Mouse (Mus musculus) lung, embryonic 16.5 days (tissue): ENCODE data around the gene Tspan18. TPM values are rescaled to one million over a fixed set of nuclear protein-coding genes. Genes with fewer than 3 reads are reported as not detected.
A peak's percentile ranks its signal among the peaks of the same experiment; 100 is the strongest.

Source experiments
- ATAC-seq: fragments of 200-750 bp; cut with Nextera tagmentation; 2 replicates; pipeline ENCODE4 v1.8.0; 2017; ENCODE audit warnings: low read depth, mild to moderate bottlenecking, moderate library complexity
- H3K27ac ChIP-seq: fragments of 300-500 bp; sonication (generic); 2 replicates; pipeline ENCODE4 v1.5.1; 2014; ENCODE audit warnings: mild to moderate bottlenecking, control low read depth, low read length
- H3K27me3 ChIP-seq: fragments of 300-500 bp; sonication (generic); 2 replicates; pipeline ENCODE4 v1.6.1; 2014; ENCODE audit warnings: low read depth, low read length, mixed read lengths; ENCODE audit not compliant: control insufficient read depth, insufficient read depth
- H3K36me3 ChIP-seq: fragments of 300-500 bp; sonication (generic); 2 replicates; pipeline ENCODE4 v1.6.1; 2014; ENCODE audit warnings: low read length; ENCODE audit not compliant: control insufficient read depth, insufficient read depth
- H3K4me1 ChIP-seq: fragments of 300-500 bp; sonication (generic); replicated peaks from 2 replicates; pipeline ENCODE4 v1.6.1; 2014; ENCODE audit warnings: low read length, mixed read lengths; ENCODE audit not compliant: control insufficient read depth, insufficient read depth
- H3K4me2 ChIP-seq: fragments of 300-500 bp; sonication (generic); 2 replicates; pipeline ENCODE4 v1.6.1; 2014; ENCODE audit warnings: low read depth, low read length, control low read depth
- H3K4me3 ChIP-seq: fragments of 300-500 bp; sonication (generic); 2 replicates; pipeline ENCODE4 v1.5.1; 2014; ENCODE audit warnings: mild to moderate bottlenecking, low read length, control low read depth
- H3K9ac ChIP-seq: fragments of 300-500 bp; sonication (generic); 2 replicates; pipeline ENCODE4 v1.6.1; 2014; ENCODE audit warnings: low read length, control low read depth
- H3K9me3 ChIP-seq: fragments of 300-500 bp; sonication (generic); 2 replicates; pipeline ENCODE4 v1.6.1; 2016; ENCODE audit warnings: low read length; ENCODE audit not compliant: control insufficient read depth
- WGBS: fragments of 180-500 bp; shearing (Covaris S2); extraction: QIAGEN DNeasy Blood & Tissue Kit; methylation state at CpG from one replicate; pipeline ENCODE4 v1.1.7; 2014; 5-methylcytosine and 5-hydroxymethylcytosine counted together
- polyA plus RNA-seq: library from polyadenylated mRNA; unstranded; fragments of >200 nt; fragmentation: Nextera tagmentation; extraction: Ambion mirVana; gene quantifications from 2 replicates; pipeline ENCODE4 v1.2.1, GENCODE M21; 2015

The Tspan18 gene
- polyA plus RNA-seq, 1 experiment from 2014 or later, result 29.7 TPM

- ATAC-seq, result no peak
- Histone ChIP-seq H3K27ac (no peak overlapping the region), H3K4me1 (no peaks in the 10 kb centered on the region; the same call in 1 of the 2 replicates), H3K27me3 (no peaks in the 10 kb centered on the region), H3K36me3 (no peaks in the 10 kb centered on the region), H3K9ac (no peak overlapping the region), H3K9me3 (no peaks in the 10 kb centered on the region), H3K4me3 (no peak overlapping the region), H3K4me2 (no peak overlapping the region)
- 54% methylated on average over 7 of the region's 7 CpGs for WGBS
Observed at GRCm38 (mm10) chr2:93351352-93351751, 17.0 kb upstream of the Tspan18 start.

- no peak overlapping the region for H3K4me2 ChIP-seq
- no peak overlapping the region for H3K4me3 ChIP-seq
- no peak overlapping the region for H3K27ac ChIP-seq
- H3K36me3 ChIP-seq, result no peaks in the 10 kb centered on the region
- no peaks in the 10 kb centered on the region; the same call in 1 of the 2 replicates for H3K4me1 ChIP-seq
- no peaks in the 10 kb centered on the region for H3K9me3 ChIP-seq
- ATAC-seq, result no peak
- 69% methylated on average over 5 of the region's 5 CpGs for WGBS
- no peak overlapping the region for H3K9ac ChIP-seq
- H3K27me3 ChIP-seq, result no peaks in the 10 kb centered on the region
Observed at GRCm38 (mm10) chr2:93347018-93347417, 12.7 kb upstream of the Tspan18 start.

GRCm38 (mm10) chr2:93346609-93347008 lies 12.3 kb upstream of the Tspan18 start:
- 17% methylated on average over 6 of the region's 6 CpGs for WGBS
- no peak; the same call in 1 of the 2 replicates for ATAC-seq
- no peak overlapping the region for H3K9ac ChIP-seq
- H3K4me2 ChIP-seq, result no peak overlapping the region
- no peaks in the 10 kb centered on the region; the same call in 1 of the 2 replicates for H3K4me1 ChIP-seq
- H3K27me3 ChIP-seq, result no peaks in the 10 kb centered on the region
- no peak overlapping the region for H3K4me3 ChIP-seq
- no peak overlapping the region for H3K27ac ChIP-seq
- no peaks in the 10 kb centered on the region for H3K9me3 ChIP-seq
- H3K36me3 ChIP-seq, result no peaks in the 10 kb centered on the region

GRCm38 (mm10) chr2:93345663-93346268 lies 11.5 kb upstream of the Tspan18 start:
- no peaks in the 10 kb centered on the region for H3K27me3 ChIP-seq
- no peak overlapping the region for H3K27ac ChIP-seq
- no peaks in the 10 kb centered on the region for H3K36me3 ChIP-seq
- no peaks in the 10 kb centered on the region for H3K9me3 ChIP-seq
- H3K4me2 ChIP-seq, result no peak overlapping the region
- no peaks in the 10 kb centered on the region; the same call in 1 of the 2 replicates for H3K4me1 ChIP-seq
- 39% methylated on average over 5 of the region's 5 CpGs for WGBS
- H3K4me3 ChIP-seq, result no peak overlapping the region
- no peak for ATAC-seq
- H3K9ac ChIP-seq, result no peak overlapping the region

GRCm38 (mm10) chr2:93339373-93340106 lies 5.2 kb upstream of the Tspan18 start:
- WGBS, result 40% methylated on average over 9 of the region's 9 CpGs

GRCm38 (mm10) chr2:93335996-93336395 lies 1.7 kb upstream of the Tspan18 start:
- no peak overlapping the region for H3K4me3 ChIP-seq
- no peaks in the 10 kb centered on the region for H3K36me3 ChIP-seq
- 0 out of 2 replicates have a peak, but pooled peaks cover 2% of the 10 kb centered on the region for H3K9me3 ChIP-seq
- ATAC-seq, result no peak
- no peak overlapping the region for H3K4me2 ChIP-seq
- WGBS, result 43% methylated on average over 11 of the region's 11 CpGs
- H3K27ac ChIP-seq, result peak overlapping the region; percentile 83
- H3K27me3 ChIP-seq, result no peaks in the 10 kb centered on the region
- no peak overlapping the region for H3K9ac ChIP-seq
- H3K4me1 ChIP-seq, result peaks cover 17% of the 10 kb centered on the region

More at GRCm38 (mm10) chr2:93339373-93340106, 5.2 kb upstream of the Tspan18 start:
- Histone ChIP-seq H3K4me2 (no peak overlapping the region), H3K4me1 (peaks cover 16% of the 10 kb centered on the region), H3K27me3 (no peaks in the 10 kb centered on the region), H3K9ac (no peak overlapping the region), H3K9me3 (0 out of 2 replicates have a peak, but pooled peaks cover 2% of the 10 kb centered on the region), H3K27ac (no peak overlapping the region), H3K36me3 (no peaks in the 10 kb centered on the region), H3K4me3 (no peak overlapping the region)
- ATAC-seq, result no peak

GRCm38 (mm10) chr2:93333241-93333816 lies 976 bp downstream of the Tspan18 start:
- H3K4me3 ChIP-seq, result peak overlapping the region; percentile 58
- peak overlapping the region; percentile 97 for H3K4me2 ChIP-seq
- WGBS, result 1% methylated on average over 29 of the region's 29 CpGs
- peak overlapping the region; percentile 76 for H3K9ac ChIP-seq
- peaks cover 7% of the 10 kb centered on the region for H3K4me1 ChIP-seq
- H3K27ac ChIP-seq, result peak overlapping the region; percentile 57
- 0 out of 2 replicates have a peak, but pooled peaks cover 2% of the 10 kb centered on the region for H3K9me3 ChIP-seq
- peak; percentile 62 for ATAC-seq
- no peaks in the 10 kb centered on the region for H3K36me3 ChIP-seq
- no peaks in the 10 kb centered on the region for H3K27me3 ChIP-seq

GRCm38 (mm10) chr2:93332277-93332676 lies 2.0 kb downstream of the Tspan18 start:
- 0 out of 2 replicates have a peak, but pooled peaks cover 2% of the 10 kb centered on the region for H3K9me3 ChIP-seq
- H3K4me2 ChIP-seq, result peak overlapping the region; percentile 97
- no peaks in the 10 kb centered on the region for H3K27me3 ChIP-seq
- no peak overlapping the region for H3K9ac ChIP-seq
- no peaks in the 10 kb centered on the region for H3K36me3 ChIP-seq
- peak overlapping the region; percentile 58 for H3K4me3 ChIP-seq
- WGBS, result 55% methylated on average over 4 of the region's 4 CpGs
- no peak overlapping the region for H3K27ac ChIP-seq
- H3K4me1 ChIP-seq, result peaks cover 7% of the 10 kb centered on the region
- ATAC-seq, result no peak

- H3K4me1 ChIP-seq, result peaks cover 5% of the 10 kb centered on the region
- no peak overlapping the region for H3K9ac ChIP-seq
Observed at GRCm38 (mm10) chr2:93331121-93331520, 3.2 kb downstream of the Tspan18 start.

More at GRCm38 (mm10) chr2:93331121-93331520, 3.2 kb downstream of the Tspan18 start:
- Histone ChIP-seq H3K36me3 (no peaks in the 10 kb centered on the region), H3K4me2 (no peak overlapping the region), H3K27me3 (no peaks in the 10 kb centered on the region), H3K27ac (no peak overlapping the region), H3K9me3 (no peaks in the 10 kb centered on the region), H3K4me3 (no peak overlapping the region)
- 77% methylated on average over 6 of the region's 6 CpGs for WGBS
- ATAC-seq, result no peak
